ENCODE assay signal across 10 mouse cellular contexts in genomic region chr1:43426526-43426925, GRCm38 (mm10). TPM values are rescaled to one million over a fixed set of nuclear protein-coding genes. Genes with fewer than 3 reads are reported as not detected.
DNase-seq lines count a peak whose midpoint lies in the region; ATAC-seq and TF ChIP-seq lines count a peak whose summit lies in the region.
"Had no signal": no experiment of that assay in that cellular context is flagged by ENCODE, and none has a peak within 500 bp of the region (broad histone marks: within the 10 kb centered on the region; RNA-seq: fewer than 3 reads in every experiment).

No protein-coding gene starts in this region.

- H3K4me2 ChIP-seq in embryonic facial prominence, embryonic 15.5 days (replicated peaks) = no peak overlapping the region
- H3K4me2 ChIP-seq: liver, embryonic 11.5 days had no signal

- H3K4me1 ChIP-seq in embryonic facial prominence, embryonic 15.5 days = 0 out of 2 replicates have a peak, but pooled peaks cover 7% of the 10 kb centered on the region

- TF ChIP-seq CTCF in gastrocnemius, adult 2 months (IDR thresholded peaks at IDR 0.05) = no peak

- no peak overlapping the region for H3K4me3 ChIP-seq in embryonic facial prominence, embryonic 15.5 days (replicated peaks)
- peak overlapping the region; percentile 59 for H3K4me3 ChIP-seq in gastrocnemius, adult 2 months
- H3K4me3 ChIP-seq: layer of hippocampus, adult 2 months had no signal

- H3K9me3 ChIP-seq in embryonic facial prominence, embryonic 15.5 days (replicated peaks) = no peaks in the 10 kb centered on the region
- H3K9me3 ChIP-seq: G1E had no signal

- no peaks in the 10 kb centered on the region for H3K36me3 ChIP-seq in embryonic facial prominence, embryonic 15.5 days
- H3K36me3 ChIP-seq: G1E had no signal

- no peak overlapping the region for H3K27ac ChIP-seq in embryonic facial prominence, embryonic 15.5 days (replicated peaks)
- peak overlapping the region; percentile 89 for H3K27ac ChIP-seq in gastrocnemius, adult 2 months
- H3K27ac ChIP-seq: layer of hippocampus, adult 2 months had no signal

- H3K27me3 ChIP-seq in embryonic facial prominence, embryonic 15.5 days = no peaks in the 10 kb centered on the region

- ATAC-seq in embryonic facial prominence, embryonic 15.5 days (ENCODE audit: insufficient number of reproducible peaks, low FRiP score, low TSS enrichment, low read depth) = 0 out of 2 replicates have a peak, but pooled peaks have one; percentile 39

- intact Hi-C loops in gastrocnemius, adult 2 months (cut with DNase I) = loop anchor here (5.0 kb wide), 1 partner anchor 129 kb away; no protein-coding TSS in a partner anchor
- intact Hi-C loops in heart, postnatal 10 days (cut with DNase I) = loop anchor here (2.0 kb wide), 1 partner anchor 20 kb away; no protein-coding TSS in a partner anchor
- intact Hi-C loops in left cerebral cortex, postnatal 36 days (cut with DNase I) = no loop called here

- no peak overlapping the region for H3K9ac ChIP-seq in embryonic facial prominence, embryonic 15.5 days

- DNase-seq in layer of hippocampus, adult 11-12 months (ENCODE audit: low spot score) = peak; percentile 24
- no peak for DNase-seq in layer of hippocampus, adult 9-10 months (ENCODE audit: low spot score)
- peak; percentile 80 for DNase-seq in gastrocnemius, adult 2 months
- peak; percentile 74 to 81 for DNase-seq in heart, postnatal 10 days
- DNase-seq in left cerebral cortex, postnatal 36 days (ENCODE audit: low spot score in 2 of 2) = no peak
- DNase-seq in ovary, adult 18-20 months (ENCODE audit: low spot score) = no peak

- 36% methylated on average over 4 of the region's 4 CpGs for WGBS in embryonic facial prominence, embryonic 15.5 days

RNA-seq across cellular contexts. Expression of gene Nck2, which starts 17.9 kb away (rescaled TPM):
- polyA plus RNA-seq in embryonic facial prominence, embryonic 15.5 days (2015; fragmentation: Nextera tagmentation; extraction: Ambion mirVana) = 35.5 and 37.5 TPM in 2 replicates
- total RNA-seq in gastrocnemius, adult 2 months (2021) = 10 to 100 TPM; 18.0 to 18.6 TPM
- total RNA-seq in heart, postnatal 10 days (2021) = 10 to 100 TPM; 30.2 to 33.8 TPM
- total RNA-seq in left cerebral cortex, postnatal 36 days (2021) = 10 to 100 TPM; 38.7 to 38.8 TPM

Comparison
In these comparisons a context has a peak if more than half of its experiments do, and no peak if none do; other contexts are left out.
1. DNase-seq: peak in layer of hippocampus, adult 11-12 months (single experiment), gastrocnemius, adult 2 months (single experiment) and heart, postnatal 10 days (2 of 2); none in layer of hippocampus, adult 9-10 months (single experiment), left cerebral cortex, postnatal 36 days (0 of 2) and ovary, adult 18-20 months (single experiment).